Mouse (Mus musculus): ENCODE results near the gene Rpl22. TPM values are rescaled to one million over a fixed set of nuclear protein-coding genes. Genes with fewer than 3 reads are reported as not detected.

Gene Rpl22
- 100 to 1,000 TPM; 275 to 290 TPM for total RNA-seq (2021)
- long read RNA-seq, experiment 1, transcript Rpl22-205 (4 exons, 581 nt) = major isoform, 90 of 113 reads
- long read RNA-seq, experiment 1, partial matches to known transcripts = 12 of 113 reads
- long read RNA-seq, experiment 1, other reads (novel, unspliced or antisense) = 11 of 113 reads
- long read RNA-seq, experiment 2, transcript Rpl22-205 (4 exons, 581 nt) = major isoform, 72 of 97 reads
- long read RNA-seq, experiment 2, partial matches to known transcripts = 17 of 97 reads
- long read RNA-seq, experiment 2, other reads (novel, unspliced or antisense) = 8 of 97 reads

DNA sequence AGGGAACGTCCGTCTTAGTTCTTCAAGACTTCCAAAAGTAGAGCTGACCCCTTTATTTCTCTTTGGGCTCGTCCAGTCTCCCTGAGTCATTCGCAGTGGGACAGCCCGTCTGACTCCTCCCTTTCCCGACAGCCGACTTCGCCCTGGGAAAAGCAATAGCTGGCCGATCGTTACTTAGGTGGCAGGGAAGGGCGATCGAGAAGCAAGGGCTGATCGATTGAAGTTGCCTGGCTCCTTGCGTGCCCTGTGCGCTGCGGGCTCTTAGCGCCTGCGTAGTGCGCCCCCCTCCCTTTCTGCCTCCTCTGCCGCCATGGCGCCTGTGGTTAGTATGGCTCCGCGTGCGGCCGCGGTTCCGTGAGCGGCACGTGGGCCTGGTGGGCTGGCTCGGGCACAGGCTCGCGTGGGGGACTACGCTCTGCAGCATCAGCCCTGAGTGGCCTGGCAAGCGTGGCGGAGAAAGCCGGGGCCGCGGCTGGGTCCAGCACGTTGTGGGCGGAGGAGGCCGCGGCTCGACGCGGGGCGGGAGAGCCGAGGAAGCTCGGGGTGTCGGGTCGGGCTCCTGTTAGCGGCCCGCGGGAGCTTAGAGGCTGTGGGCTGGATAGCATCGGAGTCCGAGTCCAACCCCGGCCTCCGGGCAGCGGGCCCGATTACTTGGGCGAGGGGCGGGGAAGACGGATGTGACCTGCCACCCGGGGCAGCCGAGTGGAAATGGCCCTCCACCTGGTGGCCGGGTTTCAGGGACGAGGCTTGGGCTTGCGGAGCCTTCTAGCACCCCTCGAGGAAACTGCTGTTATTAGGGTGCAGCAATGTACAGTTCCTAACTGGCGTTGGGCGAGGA is at the start of gene Rpl22:
Gene Rpl22 (plus strand): TSS at position 169 of the 838 bp plus-strand sequence.
- peak; percentile 95 to 97 for DNase-seq

DNA sequence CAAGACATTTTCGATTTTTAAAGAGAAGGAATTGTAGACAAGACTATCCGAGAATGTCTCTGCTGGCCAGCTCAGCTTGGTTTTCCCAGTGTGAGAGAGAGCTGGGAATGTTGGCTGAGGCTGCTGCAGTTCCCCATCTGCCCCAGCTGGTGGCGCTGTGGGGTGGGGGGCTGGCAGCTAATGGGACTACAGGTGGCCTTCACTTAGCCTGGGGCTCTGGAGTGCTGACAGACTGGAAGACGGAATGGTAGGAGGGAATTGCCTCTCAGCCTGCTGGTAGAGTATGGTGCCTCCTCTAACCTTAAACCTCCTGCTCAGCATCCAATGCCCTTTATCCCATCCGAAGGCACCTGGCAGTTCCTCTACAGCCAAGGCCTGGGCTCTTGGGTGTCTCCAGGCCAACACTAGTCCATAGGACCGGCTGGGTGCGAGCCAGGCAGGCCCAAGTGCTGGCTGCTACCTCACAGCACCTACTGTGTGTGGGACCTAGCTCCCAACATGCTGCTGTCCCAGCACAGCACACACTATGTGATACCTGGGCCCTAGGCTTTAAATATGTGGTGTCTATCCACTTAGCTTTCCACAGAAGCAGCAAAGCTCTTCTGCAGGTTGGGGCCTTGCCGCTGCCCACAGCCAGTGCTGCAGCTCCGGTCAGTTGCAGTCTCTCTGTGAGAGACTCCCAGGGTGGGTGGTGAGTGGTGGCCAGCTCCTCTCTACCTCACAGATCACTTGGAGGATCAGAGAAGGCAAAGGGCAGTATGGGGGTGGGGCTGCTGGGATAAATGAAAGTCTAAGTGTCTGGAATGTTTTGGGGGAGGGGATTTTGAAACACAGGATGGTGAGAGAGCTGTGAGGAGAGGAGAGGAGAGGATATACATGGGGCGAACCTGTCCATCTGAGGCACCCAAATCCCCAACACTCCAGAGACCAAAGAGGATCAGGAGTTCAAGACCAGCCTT is 48.9 kb upstream of the Rpl22 start:
- no peak for DNase-seq

DNA sequence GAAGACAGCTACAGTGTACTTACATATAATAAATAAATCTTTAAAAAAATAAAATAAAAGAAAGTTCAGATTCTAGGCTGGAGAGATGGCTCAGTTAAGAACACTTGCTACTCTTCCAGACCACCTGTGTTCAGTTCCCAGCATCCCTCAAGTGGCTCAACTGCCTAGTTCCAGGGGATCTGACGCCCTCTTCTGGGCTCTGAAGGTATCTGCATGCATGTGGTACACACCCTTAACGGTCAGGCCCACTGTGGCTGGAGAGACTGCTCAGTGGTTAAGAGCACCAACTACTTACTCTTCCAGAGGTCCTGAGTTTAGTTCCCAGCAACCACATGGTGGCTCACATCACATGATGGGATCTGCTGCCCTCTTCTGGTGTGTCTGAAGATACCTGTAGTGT is 47.6 kb upstream of the Rpl22 start:
- no peak for DNase-seq

DNA sequence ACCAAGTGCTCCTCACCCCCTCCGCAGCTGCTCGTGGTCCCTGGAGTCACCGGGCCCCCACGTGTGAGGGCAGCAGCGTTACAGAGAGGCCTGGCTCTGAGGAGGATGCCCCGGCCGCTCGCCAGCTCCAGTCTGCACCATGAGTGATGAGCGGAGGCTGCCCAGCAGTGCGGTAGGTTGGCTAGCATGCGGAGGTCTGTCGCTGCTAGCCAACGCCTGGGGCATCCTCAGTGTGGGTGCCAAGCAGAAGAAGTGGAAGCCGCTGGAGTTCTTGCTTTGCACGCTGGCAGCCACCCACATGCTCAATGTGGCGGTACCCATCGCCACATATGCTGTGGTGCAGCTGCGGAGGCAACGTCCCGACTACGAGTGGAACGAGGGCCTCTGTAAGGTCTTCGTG is 46.6 kb upstream of the Rpl22 start:
- no peak for DNase-seq

DNA sequence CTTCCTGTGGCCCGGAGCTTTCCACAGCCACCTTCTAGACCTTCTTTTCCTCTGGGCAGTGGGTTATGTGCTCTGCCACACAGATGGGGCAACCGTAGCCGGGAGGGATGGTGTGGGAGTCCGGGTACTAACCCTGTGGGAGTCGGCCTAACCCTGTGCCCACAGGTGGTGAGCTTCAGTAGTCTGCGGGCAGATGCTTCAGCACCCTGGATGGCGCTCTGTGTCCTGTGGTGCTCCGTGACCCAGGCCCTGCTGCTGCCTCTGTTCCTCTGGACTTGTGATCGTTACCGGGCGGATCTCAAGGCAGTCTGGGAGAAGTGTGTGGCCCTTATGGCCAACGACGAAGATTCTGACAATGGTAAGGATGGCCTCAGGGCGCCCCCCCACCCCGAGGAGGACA is 43.9 kb upstream of the Rpl22 start:
- DNase-seq = no peak

DNA sequence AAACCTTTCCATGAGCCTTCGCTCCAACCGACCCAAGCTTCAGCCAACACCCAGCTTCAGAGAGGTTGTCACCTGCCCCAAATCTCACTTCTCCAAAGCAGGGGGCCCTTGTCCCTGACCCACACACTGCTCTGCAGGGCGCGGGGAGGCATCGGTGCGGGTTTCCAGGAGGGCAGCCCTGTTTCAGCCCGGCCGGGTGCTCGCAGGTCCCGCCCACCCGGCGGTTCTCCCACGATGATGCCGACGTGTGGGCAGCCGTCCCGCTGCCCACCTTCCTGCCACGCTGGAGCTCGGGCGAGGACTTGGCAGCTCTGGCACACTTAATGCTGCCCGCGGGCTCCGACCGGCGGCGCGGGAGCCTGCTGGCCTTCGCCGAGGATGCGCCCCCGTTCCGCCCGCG is 42.8 kb upstream of the Rpl22 start:
- no peak for DNase-seq

DNA sequence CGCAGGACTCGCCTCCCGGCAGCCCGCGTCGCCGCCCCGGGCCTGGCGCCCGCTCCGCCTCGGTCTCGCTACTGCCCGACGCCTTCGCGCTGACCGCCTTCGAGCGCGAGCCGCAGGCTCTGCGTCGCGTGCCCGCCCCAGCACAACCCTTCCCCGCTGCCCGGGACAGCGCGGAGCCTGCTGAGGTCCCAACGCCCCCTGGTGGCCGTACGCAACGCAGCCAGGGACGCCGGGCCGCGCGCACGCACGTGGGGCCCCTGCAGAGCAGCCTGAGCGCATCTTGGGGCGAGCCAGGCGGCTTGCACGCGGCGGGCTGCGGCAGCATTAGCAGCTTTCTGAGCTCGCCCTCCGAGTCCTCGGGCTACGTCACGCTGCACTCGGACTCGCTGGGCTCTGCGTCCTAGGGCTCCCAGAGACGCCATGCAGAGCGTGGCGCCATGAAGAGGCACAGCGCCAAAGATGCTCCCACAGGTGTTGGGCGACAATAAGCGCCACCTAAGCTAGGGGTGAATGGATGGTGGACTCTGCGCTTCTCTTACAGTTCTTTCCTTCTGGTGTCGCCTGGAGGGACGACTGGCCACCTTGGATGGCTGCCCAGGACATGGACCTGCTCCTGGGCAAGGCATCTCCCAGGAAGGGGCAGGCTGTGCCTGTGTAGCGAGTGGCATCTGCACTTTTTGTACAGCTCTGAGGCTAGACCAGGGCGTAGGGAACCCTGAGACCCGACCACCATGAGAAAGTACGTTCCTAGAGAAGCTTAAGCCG is 42.2 kb upstream of the Rpl22 start:
- DNase-seq = peak; percentile 82 to 84

DNA sequence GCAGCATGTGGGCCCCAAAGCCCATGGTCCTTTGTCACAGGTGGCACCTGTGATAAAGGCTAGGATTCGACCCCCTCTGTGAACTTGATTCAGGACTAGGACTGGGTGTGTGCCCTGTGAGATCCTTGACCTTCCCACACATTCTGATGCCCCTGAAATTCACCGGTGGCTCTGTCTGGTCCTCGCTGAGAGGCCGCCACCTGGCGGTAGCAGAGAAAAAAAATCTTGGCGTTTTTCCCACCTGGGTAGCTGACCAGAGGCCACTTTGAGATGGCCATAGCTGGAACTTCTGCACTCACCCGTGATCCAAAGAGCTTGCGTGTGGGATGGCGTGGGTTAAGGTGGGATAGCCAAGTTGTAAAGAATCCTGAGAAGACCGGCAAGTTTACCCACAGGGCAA is 40.0 kb upstream of the Rpl22 start:
- DNase-seq = peak; percentile 74 to 88

DNA sequence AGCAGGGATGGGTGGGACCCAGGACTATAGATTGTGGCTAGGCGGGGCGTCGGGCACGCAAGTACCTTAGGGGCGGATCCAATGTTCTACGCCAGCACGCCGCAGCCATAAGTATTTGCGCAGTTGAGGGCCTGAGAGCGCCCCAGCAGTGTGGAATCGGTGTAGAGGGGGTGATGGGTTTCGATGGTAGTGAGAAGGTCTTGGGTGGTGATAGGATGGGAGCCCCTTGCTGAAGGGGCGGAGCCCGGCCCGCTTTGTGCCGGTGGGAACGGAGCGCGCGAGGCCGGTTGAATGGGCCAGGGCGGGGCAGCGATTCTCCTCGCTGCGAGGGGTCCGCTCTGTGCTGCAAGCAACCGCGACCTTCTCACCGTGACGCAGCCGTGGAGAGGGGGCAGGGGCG is 39.4 kb upstream of the Rpl22 start:
- DNase-seq = no peak

DNA sequence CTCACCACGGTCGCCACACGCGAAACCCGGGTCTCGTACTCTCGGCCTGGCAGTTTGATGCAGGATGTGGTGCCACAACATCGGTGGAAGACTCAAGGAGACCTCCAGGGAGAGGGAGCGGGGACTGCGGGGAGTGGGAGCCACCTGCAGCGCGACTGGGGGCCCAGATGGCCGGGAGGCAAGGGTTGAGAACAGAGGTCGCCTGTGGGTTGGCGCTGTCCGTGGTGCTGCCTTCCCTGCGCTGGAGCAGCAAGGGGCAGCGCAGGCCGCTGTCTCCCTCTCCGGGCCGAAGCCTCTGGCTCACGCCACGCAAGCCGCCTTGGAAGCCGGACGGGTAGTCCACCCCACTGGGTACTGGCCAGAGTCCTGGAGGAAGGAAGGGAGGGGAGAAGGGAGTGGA is 38.7 kb upstream of the Rpl22 start:
- DNase-seq = peak; percentile 53 to 74

DNA sequence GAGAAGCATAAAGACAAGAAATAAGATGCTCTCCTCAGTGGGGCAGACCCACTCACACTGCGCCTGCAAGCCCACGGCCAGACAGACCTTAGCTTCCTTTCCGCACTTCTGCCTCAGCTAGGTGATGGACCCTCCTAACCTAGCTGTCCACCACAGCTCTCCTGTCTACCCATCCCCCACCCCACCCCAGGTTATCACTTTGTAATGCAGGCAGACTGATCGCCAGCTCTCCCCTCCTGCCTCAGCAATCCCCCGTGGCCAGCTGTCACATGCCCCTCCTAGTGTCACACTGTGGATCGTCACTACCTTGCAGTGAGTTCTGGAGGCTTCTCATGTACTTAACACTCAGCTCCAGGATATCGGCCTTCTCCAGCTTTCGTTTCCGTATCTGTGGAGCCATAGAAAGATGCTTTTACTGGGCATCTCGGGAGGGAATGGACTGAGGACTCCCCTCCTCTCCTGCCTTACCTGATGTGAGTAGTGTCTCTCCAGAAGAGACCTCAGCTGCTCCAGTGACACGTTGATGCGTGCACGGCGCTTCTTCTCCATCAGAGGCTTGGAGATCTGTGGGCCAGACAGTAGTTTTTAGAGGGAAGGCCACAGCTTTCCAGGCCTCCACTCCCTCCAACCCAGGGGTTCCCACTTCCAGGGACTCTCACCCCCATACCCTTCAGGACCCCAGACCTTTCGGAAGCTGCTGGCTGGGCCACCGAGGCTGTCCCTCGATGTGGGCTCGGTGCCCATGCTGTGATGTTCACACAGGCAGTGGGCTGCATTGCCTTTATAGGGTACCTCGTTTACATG is 38.0 kb upstream of the Rpl22 start:
- no peak for DNase-seq

DNA sequence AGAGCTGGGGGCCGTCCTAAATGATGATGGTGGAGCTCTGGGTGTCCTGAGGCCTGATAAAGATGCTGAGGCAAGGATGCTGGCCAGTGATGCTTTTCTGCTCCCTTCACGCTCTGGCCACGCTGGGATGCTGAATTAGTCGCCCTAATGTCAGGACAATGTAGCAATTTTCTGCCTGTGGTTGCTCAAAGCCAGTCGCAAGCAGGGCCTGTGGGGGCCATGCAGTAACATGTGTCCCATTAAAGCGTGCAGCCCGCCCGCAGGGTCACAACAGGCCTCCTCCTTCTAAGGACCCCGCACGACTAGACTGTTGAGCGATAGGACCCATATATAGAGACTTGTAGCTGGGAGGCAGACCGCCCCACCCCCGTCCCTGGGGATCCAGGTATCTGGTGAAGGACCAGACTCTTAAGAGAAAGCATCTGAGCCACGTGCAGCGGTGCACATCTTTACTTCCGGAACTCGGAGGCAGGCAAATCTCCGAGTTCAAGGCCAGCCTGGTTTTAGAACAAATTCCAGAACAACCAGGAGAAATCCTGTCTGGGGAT is 37.1 kb upstream of the Rpl22 start:
- no peak for DNase-seq

DNA sequence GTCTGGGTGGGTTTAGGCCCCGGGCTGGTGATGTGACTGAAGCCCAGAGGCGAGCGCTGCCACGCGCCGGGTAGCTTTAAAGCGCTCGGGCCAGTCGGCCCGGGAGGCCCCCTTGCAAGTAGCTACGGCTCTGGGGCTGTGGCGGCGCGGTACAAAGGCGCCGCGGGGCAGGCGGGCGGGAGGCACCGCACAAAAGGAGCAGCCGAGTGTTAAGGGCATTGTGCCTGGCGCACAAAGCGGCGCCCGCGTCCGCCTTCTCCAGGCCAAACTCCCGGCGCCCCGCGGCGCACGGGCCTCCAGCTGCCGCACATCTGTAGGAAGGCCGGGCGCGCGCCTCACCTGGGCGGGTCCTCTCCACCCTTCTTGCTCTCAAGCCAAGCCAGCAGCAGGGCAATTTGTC is 35.2 kb upstream of the Rpl22 start:
- no peak for DNase-seq

DNA sequence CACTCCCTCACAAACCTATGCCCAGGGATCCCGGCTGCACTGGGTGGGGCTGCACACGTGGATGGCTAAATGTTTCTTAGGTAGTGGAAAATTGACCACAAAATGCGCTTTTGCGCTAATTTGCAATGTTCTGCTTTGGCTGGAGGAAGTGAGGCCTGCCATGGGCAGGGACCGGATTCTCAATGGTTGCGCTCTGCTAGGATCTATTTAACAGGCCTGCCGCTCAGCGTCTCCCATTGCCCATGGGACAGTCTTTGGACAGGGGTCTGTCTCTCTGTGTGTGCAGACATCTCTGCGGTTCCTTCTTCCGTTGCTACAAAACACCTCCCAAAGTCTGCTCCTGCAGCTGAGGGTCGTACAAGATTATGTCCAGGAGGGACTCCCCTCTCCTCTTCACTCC is 34.6 kb upstream of the Rpl22 start:
- no peak for DNase-seq

DNA sequence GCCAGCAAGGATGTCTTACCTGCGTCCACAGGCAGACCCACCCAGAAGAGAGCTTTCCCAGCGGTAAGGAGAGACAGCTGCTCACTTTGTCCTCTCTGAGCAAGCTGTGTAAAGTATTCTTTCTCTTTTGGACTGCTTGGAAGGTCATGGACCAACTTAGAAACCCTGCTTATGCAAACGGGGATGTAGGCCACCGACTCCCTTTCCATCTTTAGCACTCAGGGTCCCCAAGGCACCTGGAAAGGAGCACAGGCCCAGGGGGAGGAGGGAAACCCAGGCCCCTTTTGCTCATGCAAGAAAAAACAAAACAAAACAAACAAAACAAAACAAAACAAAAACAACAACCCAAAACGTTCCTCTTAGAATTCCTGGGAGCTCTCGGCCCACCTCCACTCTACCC is 34.0 kb upstream of the Rpl22 start, which contains the start of gene Hes3:
Gene Hes3 (minus strand): TSS at position 101 of the 400 bp plus-strand sequence.
- DNase-seq = no peak

DNA sequence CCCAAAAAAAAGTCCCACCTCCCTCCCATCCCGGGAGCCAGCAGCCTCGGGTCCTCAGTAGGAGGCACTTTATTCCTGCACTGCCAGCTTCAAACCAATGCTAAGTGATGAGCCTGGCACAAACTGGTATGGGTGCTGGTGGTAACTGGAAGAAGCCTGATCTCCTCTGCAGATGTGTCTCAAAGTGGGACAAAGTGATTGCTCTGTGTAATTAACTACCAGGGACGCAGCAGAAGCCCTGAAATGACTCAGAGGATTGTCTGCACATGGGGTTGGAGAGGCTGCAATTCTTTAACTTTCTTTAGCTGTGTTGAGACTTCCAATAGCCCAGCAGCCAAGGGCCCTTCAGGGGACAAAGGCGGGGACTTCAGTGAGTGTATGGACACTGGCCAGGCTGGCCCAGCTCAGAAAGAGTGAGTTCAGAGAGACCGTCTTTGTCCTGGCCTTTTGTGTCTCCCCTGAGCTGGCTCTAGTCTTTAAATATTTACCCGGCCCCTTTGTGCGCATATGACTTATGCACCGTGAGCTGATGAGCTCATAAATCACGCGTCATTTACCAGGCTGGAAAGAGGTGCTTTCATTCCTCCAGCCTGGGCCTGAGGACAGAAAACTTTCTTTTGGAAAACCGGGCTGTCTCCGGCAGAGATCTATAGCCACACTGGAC is 33.3 kb upstream of the Rpl22 start:
- no peak for DNase-seq

DNA sequence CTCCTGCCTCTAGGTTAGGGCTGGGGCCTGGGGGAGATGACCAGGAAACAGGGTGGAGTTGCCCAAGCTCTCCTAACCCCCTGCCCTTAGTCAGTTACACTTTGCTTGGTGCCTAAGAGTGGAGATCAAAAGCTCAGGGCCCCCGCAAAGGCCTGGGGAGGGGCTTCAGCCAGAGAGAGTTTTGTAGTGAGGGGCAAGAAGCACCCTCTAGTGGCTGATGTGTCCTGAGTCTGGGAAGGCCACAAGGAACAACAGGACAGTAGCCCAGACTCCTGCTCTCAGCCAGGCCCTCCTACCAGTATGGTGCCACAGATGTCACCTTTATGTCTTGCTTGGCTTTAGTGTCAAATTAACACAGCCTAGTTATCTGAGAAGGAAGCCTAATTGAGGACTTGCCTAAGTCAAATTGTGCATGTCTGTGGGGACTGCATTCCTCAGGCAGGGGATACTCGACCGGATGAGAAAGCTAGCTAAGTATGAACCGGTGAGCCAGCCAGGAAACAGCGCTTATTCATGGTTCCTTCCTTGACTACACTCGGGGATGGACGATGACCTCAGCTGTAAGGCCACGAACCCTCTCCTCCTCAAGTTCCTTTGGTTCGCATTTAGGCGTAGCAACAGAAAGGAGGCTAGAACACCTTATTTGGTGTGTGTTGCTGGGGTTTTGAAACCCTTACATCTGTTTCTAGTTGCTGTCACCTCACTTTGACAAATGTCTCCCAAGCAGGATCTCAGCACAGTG is 31.2 kb upstream of the Rpl22 start:
- no peak for DNase-seq

DNA sequence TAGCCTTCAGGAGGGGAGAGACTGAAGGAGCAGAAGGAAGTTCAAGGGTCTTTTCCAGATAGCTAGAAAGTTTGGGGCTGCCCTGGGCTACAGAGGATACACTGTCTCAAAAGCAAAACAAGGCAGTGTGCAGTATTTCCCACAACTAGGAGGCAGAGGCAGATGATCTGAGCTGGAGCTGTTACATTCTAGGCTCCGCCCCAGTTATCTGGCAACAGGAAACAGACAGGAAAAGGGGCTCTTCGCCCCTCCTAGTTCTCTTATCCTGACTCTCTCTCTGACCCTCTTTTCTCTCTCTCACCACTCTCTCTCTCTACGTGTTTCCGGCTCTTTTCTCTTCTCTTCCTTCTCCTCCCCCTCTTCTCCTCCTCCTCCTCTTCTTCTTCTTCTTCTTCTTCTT is 29.6 kb upstream of the Rpl22 start:
- no peak for DNase-seq

DNA sequence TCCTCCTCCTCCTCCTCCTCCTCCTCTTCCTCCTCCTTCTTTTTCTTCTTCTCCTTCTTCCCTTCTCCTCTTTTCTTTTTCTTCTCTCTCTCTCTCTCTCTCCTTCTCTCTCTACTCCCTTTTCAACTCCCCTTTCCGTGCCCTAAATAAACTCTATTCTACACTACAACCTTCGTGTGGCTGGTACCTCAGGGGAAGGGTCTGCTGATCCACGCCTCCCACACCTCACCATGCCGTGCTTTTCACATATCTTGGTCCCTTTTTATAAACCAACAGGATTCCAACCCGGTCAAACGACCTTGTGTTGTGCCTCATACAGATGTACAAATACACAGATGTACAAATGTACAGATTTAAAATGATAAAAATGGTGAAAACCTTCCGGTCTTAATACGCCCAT is 29.2 kb upstream of the Rpl22 start:
- no peak for DNase-seq
